Mouse (Mus musculus) thymus, postnatal 0 days (tissue): ENCODE data around the gene Trim14. TPM values are rescaled to one million over a fixed set of nuclear protein-coding genes. Genes with fewer than 3 reads are reported as not detected.
A peak's percentile ranks its signal among the peaks of the same experiment; 100 is the strongest.

Experiments used
- DNase-seq: peaks from one replicate; pipeline ENCODE4 v3.0.0-alpha.2; 2015; ENCODE audit warnings: low spot score
- polyA plus RNA-seq: library from polyadenylated mRNA; unstranded; fragments of >200 nt; fragmentation: Nextera tagmentation; extraction: Ambion mirVana; gene quantifications from 2 replicates; pipeline ENCODE4 v1.2.1, GENCODE M21; 2015

The Trim14 gene
- polyA plus RNA-seq, 1 experiment from 2014 or later, result 22.4 TPM

DNA sequence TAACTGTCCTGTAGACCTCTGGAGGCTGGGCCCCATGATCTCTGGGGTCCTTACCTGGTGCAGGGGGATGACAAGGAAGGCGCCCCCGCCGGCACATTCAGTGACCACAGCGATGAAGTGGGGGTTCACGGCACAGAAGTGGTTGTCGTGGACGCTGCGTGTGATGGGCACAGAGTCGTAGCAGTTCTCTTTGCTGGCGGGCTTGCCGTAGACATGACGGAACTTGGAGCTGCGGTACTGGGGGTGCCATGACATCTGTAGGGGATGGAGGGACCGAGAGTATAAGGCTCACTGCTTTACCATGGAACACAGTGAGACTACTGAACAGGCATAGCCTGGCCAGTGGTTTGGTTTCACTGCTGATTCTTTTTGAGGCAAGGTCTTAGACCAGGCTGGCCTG lies 26.9 kb upstream of the Trim14 start:
- no peak for DNase-seq

DNA sequence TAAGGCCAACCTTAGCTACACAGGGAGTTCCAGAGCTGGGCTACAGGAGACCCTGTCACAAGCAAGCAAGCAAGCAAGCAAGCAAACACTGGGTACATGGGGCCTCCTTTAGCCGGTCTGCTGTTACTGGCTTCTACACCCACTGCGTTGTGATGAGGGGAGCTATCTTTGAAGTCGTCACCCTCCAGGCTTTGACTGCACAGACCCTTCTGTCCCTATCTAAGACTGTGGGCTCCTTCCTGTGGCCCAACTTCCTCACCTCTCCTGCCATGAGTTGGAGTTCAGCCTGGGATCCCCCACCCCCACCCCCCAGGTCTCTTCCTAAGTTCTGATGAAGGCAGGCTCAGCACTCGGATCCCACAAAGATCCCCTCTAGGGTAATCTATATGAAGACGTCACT lies 26.1 kb upstream of the Trim14 start:
- DNase-seq, result no peak

DNA sequence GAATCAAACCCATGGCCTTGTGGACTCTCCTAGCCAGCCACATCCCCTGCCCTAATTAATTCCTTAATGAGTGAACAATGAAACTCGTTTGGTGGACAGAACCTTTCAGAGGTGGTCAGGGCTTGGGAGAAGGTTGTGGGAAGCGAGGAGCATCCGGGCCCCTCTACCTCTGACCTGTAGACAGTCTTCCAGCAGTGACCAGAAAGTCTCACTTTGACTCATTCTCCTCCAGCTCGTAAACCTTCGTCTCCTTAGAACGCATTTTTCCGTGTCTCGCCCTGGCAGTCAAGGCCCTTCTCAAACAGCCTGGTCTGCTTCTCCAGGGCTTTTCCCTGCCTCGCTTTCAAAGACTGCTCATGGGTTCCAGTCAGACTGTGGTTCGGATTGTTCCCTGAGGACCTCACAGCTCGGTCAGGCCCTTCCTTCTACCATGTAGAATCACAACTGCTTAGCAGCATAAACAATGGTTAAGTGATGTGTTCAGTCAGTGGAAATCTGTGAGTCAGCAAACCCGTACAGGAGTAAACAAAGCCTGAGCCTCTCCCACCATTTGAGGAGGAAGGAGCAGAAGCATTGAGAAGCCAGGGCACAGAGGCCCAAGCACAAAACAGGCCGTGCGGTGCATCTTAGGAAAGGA lies 24.2 kb upstream of the Trim14 start:
- DNase-seq, result no peak

DNA sequence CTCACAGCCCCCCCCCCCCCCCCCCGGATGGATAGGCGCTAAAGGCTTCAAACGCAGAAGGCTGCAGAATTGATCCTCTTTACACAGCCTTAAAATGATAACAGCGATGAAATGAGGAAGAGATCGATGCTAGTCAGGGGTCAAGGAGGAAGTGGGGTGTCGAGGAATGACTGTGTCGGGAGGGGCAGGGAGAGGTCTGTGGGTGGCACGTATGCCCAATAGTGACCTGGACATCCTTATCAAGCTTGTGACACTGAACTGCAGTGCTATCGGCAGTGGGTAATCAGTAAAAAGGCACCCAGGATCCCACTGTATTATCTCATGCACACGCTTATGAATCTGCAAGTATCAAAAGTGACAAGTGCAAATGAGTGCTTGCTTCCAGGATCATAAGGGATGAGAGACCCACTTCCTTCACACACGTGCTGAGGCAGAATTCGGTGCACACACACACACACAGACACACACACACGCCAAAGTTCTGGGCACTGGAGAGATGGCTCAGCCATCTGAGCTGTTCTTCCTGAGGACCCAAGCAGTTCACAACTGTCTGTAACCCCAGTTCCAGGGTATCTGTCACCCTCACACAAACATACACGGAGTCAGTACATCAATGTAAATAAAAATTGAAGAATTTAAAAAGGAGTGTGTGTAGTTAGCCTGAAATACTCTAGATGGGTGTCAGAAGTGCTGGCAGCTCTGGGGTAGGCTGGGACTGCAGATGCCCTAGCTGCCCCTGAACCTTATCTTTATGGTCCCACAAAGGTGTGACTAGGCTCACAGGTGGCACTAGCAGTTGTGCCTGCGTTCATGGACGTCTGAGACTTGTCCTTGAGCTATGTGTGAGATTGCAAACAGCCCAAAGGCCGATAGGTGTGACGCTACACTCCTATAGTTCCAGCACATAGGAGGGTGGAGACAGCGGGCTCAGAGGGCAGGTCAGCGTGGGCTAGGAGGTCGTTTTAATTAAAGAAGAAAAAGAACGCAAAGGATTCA lies 23.0 kb upstream of the Trim14 start:
- DNase-seq, result no peak

DNA sequence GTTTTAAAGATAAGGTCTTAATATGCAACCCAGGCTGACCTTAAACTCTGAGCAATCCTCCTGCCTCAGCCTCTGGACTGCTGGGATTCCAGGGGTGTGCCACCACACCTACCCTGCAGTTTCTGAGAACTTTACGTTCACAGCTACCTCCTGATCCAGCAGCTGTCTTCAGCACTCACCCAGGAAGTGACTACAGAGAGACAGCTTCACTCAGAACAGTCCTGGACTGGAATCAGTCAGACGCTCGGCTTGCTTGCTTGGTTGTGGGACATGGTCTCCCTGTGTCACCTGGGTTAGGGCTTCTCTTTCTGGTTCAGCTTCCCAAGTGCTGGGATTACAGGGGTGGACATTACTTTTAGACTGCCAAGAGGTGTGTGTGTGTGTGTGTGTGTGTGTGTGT lies 21.0 kb upstream of the Trim14 start:
- peak; percentile 41 for DNase-seq

DNA sequence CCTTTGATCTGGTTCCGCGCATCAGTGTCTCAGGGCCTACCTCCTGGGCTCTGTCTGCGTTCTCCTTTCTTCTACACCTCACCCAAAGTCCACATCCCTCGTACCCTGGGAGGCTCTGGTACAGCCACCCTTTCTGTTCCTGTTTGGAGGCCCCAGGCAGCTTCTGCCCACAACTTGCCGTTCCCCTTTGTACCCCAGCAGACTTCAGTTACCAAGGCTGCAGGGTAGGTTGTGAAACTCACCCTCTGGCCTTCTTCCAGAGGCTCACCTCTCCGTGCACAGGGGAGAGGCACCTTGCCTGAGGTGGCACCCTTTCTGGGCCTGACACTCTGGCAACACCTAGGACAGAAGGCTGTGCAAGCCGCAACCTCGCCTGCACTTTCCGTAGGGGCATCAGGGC lies 19.8 kb upstream of the Trim14 start:
- DNase-seq, result no peak

DNA sequence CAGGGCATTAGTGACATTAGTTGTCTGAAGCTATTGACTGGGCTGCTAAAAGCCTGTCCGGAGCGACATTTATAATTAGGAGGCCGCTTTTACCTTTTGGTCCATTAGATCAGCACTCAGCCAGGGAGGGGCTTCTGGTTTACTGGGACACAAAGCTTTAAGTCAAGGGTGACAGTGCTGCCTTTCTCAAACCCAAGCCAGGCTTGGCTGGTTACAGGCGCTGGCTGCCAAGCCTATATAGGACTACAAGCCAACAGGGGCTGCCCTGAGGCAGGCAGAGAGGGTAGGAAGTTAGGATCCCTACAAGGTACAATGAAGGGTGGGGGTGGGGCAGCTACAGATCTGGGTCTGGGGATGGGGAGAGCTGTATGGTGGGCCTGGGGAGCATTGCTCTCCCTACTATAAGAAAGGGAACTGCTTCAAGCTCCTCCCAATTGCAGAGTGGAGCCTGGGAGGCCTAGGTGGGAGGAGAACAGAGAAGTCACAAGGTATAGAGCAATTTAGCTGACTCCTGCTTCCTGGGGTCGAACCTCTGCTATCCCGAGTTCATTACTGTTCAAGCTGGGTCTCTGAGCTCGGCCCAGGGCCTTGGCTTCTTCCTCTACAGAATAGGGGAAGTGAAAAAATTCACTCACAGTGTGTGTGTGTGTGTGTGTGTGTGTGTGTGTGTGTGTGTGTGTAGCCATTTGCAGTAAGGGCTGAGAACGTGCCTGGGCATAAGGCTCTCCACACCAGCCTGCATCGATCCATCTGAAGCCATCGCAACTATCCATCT lies 18.5 kb upstream of the Trim14 start:
- no peak for DNase-seq

DNA sequence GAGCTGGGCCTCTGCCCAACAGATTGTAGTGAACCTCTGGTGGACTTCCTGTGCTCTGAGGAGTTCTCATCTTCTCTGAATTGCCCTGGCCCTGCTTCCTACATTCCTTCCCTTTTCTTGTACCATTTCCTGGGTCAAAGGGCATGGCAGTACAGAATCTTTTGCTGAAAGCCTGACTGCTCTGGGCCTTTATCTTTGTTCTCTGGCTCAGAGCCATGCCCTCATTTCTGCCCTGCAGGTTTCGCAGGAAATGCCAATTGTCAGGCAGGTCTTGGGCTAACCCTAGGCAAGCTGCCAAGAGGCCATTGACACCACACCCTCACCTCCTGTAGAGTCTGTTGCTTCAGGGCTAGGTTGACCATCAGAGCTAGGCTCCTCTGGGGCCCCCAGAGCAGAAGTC lies 17.9 kb upstream of the Trim14 start:
- DNase-seq, result no peak

DNA sequence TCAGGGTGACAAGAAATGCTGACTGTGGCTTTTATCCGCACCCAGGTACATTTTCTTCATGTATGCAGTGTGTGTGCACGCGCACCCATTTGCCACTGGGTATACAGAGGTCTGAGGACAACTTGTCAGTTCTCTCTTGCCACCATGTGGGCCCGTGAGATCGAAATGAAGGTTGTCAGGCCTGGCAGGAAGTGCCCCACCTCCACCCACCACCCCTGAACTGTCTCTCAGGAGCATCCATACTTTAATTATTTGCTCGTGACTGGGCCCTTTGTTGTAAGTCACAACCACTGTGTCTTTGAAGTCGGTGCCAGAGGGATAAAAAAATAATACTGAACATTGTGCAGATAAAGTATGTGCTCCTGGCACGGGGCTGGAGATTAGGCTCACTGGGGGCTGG lies 14.5 kb upstream of the Trim14 start:
- DNase-seq, result no peak

DNA sequence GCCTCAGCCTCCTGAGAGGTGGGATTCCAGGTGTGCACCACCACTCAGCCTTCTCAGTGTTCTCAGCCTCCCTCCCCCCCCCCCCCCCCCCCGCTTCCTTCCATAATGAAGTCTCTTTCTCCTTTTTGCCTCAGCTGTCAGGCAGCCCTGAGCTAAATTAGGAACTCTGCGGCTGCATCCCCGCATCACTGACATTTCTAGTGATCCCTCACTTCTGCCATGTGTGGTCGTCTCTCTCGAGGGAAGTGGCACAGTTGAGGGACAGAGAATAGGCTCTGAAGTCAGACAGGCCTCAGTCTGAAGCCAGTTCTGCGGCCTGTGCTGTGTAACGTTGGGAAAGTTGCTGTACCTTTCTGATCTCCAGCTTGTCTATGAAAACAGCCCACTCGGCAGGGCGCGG lies 14.0 kb upstream of the Trim14 start:
- no peak for DNase-seq

DNA sequence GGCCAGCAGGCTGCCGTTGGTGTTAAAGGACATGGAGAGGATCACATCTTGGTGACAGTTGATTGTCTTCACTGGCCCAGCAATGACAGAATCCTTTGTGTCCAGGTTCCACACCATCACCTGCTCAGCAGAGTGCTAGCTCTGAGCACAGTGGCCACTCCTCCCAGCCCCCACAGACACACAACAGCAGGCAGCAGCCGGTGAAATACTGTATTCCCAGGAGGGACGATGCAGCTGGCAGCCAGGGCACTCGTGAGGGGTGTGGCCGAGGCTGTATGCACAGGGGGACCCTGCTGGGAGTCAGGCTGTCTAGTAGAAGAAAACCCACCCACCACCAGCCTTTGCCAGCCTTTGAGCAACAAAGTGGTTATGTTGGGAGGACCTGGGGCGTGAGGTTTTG lies 10.8 kb upstream of the Trim14 start:
- DNase-seq, result no peak

DNA sequence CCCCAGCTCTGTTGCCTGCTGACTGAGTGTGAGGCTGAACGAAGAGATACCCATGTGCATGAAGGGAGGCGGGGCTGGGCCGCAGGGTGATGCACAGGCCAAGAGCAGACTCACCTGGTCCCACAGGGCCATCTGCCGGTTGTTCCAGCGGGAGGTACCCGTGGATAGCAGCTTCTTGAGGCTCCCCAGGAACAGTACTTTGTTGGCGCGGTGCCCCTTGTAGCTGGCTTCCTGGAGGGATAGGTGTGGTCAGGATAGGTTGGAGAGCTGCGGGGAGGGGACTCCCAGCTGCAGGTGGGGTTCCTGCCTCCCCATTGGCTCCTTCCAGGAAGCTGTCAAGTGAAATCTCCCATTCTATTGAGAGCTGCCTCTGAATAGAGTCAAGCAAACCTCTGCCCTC lies 9.6 kb upstream of the Trim14 start:
- DNase-seq, result no peak

DNA sequence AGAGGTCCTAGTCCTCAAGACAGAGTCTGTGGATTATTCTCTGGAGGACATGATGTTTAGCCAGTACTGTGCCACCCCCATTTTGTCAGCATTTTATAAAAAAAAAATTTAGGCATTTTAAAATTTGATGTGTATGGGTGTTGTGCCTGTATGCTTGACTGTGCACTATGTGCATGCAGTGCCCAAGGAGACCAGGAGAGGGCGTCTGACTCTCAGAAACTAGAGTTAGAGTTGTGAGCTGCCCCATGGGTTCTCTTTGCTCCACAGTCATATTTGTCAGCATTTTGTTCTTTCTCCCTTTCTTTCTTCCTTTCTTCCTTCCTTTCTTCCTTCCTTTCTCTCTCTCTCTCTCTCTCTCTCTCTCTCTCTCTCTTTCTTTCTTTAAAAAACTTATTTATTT lies 8.4 kb upstream of the Trim14 start:
- peak; percentile 64 for DNase-seq

DNA sequence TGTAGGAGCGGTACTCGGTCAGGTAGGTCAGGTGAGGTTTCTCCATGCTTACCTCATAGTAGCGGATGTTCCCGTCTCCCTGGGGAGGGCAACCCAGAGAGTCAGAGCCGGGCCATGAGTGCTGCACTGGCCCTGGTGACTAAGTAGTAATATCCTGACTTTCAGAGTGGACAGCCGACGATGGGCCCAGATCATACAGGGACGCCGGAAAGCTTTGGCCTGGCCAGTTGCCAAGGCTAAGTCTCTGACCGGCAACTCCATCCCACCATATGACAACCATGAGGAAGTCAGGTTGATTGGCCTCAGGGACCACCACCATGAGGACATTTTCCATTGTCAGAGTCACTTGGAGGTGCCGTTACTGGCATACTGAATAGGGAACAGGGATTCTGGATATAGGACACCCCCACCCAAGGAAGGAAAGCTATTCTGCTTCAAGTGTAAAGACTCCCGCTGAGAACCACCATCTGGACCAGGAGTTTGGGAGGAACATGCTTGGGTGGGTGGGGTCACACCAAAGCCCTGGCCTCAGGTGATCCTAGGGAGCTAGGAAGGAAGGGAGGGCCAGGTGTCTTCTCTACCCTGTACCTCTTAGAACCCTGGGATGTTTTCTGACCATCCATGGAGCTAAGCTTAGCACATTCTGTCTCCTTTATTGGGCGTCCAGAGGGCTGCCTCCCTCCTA lies 7.6 kb upstream of the Trim14 start:
- DNase-seq, result no peak

DNA sequence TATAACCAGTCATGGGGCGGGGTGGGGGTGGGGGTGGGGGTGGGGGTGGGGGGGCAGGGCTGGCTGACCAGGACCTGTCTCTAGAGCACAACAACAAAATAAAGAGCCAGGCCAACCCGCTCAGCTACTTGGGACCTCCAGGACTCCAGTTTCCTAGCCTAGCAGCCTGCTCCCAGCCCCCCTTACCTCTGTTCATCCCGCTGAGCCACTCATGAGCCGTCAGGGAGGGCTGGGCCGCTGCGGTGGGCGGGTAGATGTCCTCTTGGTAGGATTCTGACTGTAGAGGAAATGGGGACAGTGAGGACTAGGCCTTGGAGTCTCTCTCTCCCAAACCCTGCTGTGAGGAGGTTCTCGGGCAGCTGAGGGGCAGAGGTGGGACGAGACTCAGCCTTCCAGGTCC lies 5.8 kb upstream of the Trim14 start:
- no peak for DNase-seq

DNA sequence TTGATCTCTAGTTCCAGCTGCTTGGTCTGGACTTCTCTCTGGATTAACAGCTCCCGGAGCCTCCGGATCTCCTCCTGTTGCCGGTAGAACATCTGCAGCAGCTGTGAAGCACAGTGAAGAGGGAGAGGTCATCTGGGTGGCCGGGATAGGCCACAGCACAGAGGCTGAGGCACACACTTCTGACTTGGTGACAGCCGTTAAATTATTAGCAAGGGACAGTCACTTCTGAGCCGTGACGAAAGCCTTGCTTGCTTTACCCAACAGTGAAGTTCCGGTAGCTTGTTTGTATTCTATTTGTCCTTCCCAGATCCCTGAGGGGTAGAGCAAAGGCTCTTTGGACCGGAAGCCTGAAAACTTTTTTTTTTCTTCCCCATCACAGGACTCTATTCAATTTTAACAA lies 3.2 kb upstream of the Trim14 start:
- no peak for DNase-seq

DNA sequence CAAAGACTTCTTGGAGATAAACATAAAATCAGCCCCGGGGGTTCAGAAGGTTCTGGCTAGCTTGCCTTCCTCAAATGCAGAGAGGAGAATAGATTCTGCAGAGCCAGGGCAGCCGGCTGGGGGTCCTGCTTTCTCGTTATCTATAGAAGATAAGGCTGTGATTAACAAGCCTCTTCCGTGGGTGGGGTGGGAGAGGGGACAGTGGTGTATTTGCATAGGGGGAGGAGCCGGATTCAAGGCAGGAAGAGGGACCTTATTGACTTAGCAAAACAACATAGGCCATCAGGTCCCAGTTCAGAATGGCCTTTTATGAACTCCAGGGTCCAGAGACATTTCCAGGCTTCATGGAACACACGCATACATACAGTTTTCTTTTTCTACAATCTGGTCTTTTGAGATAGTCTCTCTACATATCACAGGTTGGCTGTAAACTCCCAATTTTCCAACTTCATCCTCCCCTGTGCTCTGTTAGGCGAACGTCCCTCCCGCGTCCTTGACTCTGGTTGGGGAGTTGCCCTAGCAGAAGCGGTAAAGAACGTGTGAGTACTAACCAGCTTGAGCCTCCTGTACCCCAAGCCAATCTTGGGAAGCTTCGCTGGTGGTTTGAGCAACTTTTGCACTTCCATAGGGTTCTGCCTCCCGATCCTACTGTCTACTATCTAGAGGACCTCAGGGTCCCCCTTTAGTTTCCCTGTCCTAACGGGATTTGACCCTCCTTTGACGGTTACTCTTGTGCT lies 679 bp downstream of the Trim14 start:
- peak; percentile 74 for DNase-seq

DNA sequence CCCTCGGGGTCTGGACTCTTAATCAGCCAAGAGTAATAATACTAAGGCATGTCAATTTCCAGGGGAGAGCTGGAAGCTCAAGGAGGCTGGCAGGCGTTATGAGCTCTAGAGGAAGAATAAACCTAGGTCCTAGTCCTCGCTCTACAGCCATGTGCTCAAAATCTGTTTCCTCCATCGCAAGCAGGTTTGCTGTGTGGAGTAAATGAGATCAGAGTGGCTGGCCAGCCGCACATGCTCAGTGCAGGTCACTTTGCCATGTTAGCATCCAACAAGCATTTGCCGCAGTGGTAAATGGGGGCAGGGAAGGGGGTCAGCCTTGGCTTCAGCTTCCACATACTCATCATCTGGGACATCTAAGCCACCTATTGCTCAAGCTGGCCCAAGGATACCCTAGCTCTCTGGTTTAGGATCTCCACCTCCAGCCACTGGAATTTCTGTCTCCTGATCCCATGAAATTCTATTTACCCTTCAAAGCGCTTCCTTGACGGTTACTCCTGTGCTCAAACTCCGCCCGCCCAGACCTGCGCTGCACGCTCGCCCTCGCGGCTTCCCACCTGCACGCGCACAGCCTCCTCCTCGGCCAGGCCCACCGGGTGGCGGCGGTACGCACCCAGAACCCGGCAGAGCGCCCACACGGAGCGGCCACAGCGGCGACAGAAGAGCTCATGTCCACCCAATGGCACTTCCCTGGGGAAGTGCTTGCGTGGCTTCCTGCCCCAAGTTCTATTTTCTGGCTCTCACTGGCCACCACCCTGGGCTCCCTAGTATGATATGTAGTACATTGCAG lies 1.8 kb downstream of the Trim14 start:
- no peak for DNase-seq

DNA sequence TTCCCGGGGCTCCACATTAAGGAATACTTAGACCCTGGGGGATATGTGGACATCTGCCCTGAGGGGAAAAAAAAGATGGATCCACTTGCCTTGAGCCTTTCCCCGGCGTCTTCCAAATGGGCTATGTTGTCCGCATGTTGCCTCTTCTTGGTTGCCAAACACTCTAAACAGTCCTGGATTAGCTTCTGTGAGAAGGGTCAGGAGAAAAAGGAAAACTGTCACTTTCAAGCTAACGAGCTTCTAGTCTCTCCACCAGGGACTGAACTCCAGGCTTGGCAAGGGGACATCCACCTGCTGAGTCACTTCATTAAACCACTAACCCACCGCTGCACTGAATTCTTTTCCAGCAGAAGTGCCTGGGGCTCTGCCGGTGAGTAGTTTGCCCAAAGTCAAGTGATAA lies 3.0 kb downstream of the Trim14 start:
- DNase-seq, result no peak

DNA sequence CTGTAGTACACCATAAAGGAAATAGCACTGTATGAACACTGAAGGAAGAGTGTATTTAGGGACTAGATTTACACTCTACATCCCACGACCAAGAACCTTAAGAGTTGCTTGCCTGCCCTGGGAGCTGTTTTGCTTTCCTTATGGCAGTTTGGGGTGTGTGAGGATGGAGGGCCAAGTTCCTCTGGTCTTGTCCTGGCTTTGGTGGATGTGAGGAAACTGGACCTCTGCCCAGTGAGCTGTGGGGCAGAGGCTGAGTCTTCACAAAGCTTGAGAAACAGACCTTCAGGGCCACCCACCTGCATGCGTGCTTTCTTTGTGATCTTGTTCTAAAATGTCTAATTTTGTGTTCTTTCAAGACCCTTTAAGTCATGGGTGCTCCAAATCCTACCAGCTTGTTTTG lies 3.4 kb downstream of the Trim14 start:
- DNase-seq, result no peak
